Mouse (Mus musculus) CH12F3 (cell line): ENCODE data around the gene Tekt2.

Source experiments
- in situ Hi-C: fragments of 300-500 bp; cut with MboI; formaldehyde crosslinking; loops from 2 replicates; pipeline ENCODE4 v1.14.3; 2020; ENCODE audit warnings: low sequenced_read_pairs

Tekt2 gene

DNA sequence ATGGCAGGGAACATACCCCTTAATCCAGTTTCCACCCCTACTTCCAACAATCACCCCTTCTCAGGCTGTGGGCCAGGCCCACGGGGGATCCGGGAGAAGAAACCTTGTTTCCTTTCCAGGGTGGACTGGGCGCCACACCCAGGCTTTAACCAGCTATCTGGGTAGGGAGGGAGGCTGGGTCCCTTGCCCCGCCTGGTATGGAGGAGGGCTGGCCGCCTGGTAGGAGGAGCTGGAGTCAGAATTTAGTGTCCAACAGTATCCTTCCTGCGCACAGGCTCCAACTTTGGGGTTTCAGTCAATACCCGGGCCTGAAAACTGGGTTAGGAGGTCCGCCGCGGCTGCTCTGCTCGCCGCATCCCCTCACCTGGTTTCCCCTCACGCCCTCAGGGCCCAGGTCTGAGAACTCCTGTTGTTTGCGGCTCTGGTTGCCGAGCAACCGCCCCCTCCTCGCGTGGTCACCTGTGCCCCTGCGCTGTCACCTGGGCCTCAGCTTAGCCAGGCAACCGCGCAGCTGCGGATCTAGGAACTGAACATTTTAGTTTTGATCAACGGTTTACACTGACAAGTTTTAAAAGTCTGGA is at the start of gene Tekt2:
Gene Tekt2 (minus strand): TSS at position 408 of the 581 bp plus-strand sequence.
- in situ Hi-C loops, result loop anchor here (10.0 kb wide), 1 partner anchor 219 kb away; no protein-coding TSS in a partner anchor

DNA sequence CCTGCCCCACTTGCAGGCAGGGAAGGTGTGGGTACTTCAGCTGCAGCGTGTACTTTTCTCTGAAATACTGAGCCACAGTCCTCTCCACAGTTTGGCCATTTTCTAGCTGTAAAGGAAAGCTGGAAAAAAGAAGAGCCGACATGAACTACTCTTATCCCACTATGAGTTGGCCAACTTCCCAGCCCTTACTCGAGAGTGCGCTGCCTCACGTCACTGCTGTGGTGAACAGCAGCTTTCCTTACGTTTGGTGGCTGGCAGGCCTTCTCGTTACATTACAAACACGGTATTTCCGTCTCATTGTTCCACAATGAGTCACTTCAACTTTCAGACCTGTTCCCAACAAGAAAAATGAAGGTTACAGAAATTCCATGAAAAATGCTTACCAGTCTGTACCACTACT is 46.0 kb upstream of the Tekt2 start:
- in situ Hi-C loops, result no loop called here

DNA sequence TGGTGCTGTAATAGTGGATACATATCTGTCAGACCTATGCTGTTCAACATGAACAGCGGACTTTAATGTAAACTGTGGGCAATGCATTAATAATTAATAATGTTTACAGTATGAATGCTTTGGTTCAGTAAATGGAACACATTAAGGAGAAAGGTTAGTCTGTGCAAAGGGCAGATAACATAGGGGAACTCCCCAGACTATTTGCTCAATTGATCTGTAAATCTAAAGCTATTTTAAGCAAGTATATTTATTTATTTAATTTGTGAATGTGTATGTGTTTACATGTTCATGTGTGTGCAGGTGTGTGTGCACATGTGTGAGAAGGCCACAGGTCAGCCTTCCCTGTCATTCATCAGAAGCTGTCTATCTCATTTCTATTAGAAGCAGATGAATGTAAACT is 34.6 kb upstream of the Tekt2 start:
- in situ Hi-C loops, result no loop called here

DNA sequence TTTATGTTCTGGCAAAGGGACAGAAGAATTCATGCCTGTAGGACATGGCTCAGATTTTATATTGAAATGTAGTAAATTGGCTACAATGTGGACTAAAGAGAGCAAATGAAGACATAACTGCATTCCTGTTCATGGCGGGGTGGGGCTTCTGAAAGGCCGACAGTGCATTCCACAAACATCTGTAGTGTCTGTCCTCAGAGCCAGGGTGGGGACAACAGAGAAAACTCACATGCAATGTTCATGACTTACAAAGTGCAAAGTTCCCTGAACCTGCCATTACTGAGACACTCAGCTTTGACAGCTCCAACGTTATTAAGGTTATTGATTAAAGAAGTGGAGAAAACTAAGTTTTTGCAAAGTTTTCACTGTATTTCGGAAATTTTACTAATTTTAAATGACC is 18.0 kb upstream of the Tekt2 start:
- in situ Hi-C loops, result no loop called here

DNA sequence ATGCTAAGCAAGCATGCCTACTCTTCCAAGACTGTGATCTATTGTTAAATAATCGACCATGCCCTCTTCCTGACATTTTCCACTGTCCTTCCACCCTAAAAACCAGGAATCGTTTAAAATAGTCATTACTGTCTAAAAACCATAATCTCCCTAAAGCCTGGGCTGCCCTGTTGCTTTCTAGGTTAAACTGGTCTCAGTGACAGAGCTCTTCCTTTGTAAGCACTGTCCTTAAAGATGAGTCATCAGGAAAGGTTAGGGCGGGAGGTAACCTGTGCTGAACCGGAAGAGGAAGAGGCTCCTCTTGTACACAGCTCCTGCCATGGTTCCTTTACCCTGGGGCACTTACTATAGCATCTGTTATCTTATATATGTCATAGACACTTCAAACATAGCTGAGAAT is 14.0 kb upstream of the Tekt2 start:
- in situ Hi-C loops, result no loop called here

DNA sequence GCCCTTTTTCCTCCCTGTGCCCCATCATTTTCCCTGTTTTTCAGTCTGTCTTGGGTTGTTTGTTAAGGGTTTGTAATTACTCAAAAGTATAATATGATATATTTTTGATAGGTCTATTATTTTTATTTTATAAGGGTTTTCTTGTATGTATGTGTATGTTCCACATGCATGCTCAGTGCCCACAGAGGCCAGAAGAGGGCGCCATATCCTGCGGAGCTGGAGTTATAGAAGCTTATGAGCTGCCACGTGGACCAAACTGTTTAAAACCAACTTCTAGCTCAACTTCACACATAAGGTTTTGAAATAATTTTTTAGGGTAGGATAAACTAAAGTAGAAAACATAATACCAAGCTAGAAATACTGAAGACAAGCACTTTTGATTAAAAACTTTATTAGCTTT is 6.9 kb upstream of the Tekt2 start:
- in situ Hi-C loops, result no loop called here

DNA sequence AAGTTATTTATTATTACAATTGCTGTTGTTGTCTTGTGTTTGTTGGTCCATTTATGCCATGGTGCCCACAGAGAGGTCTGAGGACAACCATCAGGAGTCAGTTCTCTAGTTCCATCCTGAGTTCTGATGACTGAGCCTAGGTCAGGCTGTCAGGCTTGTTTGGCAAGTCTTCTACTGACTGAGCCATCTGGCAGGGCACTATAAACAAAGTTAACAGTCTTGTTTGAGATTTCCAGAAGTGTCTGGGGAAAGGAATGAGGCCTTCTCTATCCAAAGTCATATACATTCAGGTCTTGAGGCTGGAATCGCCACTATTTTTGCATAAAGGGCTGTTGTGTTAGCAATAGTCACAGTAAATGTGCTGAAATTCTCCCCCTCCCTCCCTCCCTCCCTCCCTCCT is 6.3 kb upstream of the Tekt2 start:
- in situ Hi-C loops, result no loop called here

DNA sequence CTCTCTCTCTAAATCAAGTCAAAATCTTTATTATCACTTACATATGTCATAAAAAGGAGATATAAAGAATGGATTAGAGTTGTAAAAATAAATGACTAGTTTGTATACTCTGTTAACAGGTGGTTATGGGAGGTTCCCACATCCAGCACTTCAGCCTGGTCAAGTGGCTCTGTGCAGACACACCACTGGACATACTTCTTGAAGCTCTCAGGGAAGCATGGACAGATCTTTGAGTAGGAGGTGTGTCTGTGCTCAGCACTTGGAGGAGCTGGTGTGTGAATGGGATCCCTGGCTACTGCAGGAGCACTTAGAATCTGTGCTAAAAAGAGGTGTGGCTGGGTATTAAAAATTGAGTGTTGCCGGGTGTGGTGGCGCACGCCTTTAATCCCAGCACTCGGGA is 4.8 kb upstream of the Tekt2 start:
- in situ Hi-C loops, result no loop called here

DNA sequence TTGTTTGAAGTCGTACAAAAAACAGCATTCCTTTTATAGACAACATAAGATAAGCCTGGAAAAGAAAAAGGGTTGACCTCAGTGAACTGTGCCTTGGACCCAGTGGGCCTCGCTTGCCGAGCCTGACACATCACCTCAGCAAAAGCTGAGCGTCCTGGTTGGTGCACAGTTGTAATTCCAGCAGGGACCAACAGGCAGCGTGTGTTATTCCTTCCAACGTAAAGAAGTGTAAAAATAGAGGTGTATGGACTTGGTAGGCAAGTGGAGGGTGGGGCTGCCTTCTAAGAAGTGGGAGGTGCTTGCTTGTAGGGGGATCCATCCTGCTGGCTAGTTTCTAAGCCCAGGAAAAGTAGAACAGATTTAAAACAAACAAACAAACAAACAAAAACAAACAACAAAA is 548 bp upstream of the Tekt2 start:
- in situ Hi-C loops, result loop anchor here (10.0 kb wide), 1 partner anchor 219 kb away; no protein-coding TSS in a partner anchor

DNA sequence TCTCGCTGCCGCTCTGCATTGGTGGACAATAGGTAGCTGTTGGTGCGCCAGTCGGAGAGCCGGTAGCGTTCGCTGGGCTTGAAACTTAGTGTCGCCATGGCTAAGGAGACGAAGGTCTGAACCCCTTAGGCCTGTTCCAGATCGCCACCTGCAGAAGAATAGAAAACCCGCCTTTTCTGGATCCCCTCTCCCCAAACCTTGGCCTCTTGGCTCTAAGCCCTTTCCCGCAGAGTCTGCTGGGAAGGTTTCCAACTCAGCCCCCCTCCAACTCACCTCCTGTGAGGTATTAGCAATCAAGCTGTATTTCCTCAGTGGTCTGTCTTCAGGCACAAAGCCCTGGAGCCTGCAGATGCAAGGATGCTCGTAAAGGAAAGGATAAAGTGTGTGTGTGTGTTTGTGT is 627 bp downstream of the Tekt2 start:
- in situ Hi-C loops, result loop anchor here (10.0 kb wide), 1 partner anchor 220 kb away; no protein-coding TSS in a partner anchor

DNA sequence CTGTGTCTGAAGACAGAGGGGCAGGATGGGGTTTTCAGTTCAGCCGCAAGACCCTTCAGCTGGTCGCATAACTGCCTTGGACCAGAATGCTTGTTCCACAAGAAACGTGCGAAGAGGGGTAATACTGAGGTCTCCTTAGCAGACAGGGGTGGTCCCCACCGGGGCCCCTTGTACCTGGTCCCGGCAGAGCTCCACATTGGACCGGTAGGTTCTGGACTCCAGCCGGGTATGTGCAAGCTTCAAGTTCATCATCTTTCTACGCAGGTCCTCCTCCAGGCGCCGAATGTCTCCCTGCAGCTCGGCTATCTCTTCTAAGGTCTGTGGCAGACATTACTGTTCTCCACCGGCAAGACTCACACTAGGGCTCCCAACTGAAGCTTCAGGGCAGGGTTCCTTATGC is 2.8 kb downstream of the Tekt2 start:
- in situ Hi-C loops, result loop anchor here (10.0 kb wide), 1 partner anchor 222 kb away; no protein-coding TSS in a partner anchor

DNA sequence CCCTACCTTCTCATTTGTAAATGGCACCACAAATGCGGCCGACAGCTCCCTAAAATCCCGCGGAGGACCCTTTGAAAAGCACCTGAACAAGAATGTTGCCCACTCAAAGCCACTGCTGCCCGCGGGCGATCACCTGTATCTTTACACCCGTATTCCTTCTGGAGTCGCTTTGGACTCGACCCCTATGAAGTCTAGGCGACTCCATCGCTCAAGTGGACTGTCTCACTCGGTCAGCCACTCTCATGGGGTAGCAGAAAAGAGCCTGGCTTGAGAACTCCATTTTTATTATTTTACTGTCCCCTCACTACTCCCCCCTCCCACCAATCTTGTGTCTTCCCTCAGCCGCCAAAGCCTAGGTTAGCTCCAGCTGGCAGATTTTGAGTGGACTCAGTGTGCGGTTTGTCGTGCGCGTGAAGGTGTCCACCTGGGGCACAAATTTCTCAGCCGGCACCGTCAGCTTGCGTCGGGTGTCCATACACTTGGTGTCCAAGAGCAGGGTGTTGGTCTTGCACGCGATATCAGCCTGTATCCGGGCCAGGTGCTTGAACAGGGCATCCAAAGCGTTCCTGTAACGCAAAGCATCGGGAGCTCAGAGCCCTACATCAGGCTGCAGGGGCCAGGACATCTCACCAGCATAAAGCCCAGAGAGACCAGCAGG is 3.5 kb downstream of the Tekt2 start:
- in situ Hi-C loops, result loop anchor here (10.0 kb wide), 1 partner anchor 223 kb away; no protein-coding TSS in a partner anchor

DNA sequence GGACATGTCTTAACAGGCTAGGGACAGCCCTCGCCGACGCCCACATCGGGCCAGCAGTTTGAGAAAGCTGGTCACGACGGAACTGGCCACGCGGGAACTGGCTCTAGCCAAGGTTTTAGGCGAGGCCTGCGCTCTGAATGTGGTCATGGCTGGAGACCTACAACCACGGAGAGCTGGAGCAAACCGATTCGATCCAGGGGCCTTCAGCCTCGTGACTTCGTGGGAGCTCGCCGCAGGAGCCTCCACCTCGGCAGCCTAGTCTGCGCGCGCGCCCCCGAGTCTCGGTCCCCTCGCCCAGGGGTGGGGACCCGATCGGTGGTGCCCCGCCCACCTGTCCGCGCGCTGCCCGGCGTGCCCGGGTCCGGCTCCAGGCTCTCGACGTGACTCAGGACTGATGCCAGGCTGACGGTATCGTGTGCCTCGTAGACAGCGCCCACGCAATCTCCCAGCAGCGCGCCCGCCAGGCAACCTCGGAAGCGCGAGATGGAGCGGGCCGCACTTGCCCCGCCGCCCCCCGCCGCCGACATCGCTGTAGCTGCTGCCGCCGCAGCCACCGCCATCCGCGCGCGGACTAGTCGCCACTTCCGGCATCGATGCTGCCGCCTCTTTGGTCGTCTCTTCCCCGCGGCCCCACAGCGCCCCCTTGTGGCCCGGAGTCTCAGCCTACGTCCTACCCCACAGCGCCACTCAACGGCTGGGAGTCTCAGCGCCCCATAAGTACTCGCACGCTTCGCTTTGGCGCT is 4.2 kb downstream of the Tekt2 start, which contains the start of gene Adprhl2:
Gene Adprhl2 (minus strand): TSS at position 593 of the 743 bp plus-strand sequence.
- in situ Hi-C loops, result loop anchor here (10.0 kb wide), 1 partner anchor 224 kb away; no protein-coding TSS in a partner anchor

DNA sequence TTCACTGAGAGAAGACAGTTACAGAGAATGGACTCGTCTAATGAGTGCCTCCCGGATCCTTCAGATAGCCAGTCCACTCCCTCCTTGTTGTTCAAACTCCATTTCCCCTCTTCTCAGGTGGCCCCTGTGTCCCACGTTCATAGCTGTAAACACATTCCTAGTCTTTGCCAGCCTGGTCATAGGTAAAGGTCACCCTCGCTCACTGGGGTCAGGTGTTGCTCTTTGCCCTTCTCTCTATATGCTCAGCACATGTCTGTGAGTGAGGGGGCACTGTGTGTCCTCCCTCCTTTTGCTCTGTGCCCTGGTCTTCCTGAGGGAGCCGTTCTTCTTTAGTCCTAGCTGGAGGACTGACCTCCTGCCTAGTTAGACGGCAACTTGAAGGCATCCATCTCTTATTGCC is 5.7 kb downstream of the Tekt2 start:
- in situ Hi-C loops, result loop anchor here (10.0 kb wide), 1 partner anchor 225 kb away; no protein-coding TSS in a partner anchor

DNA sequence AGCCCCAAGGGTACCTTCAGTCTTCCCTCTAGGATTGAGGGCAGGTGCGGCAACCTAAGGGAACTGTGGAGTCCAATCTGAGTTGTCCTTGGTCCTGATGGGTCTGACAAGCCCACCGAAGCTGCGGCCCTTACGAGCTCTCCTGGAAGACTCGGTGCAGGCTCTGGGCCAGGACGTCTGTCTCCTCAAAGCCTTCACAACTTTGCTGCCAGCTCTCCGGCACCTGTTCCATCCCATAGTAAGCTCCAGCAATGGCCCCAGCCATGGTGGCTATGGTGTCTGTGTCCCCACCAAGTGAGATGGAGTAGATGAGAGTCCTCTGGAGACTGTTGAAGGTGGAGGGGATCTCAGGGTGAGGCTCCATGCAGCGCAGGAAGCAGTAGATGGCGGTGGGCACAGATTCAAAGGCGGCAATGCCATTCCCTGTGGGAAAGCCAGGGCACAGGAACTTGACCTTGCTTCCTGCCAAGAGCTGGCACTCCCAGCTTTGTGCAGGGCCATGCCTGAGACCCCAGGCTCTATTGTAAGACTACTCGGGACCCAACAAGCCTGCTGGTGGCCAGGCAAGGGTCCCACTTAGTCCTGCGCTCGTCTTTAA is 8.9 kb downstream of the Tekt2 start:
- in situ Hi-C loops, result no loop called here

DNA sequence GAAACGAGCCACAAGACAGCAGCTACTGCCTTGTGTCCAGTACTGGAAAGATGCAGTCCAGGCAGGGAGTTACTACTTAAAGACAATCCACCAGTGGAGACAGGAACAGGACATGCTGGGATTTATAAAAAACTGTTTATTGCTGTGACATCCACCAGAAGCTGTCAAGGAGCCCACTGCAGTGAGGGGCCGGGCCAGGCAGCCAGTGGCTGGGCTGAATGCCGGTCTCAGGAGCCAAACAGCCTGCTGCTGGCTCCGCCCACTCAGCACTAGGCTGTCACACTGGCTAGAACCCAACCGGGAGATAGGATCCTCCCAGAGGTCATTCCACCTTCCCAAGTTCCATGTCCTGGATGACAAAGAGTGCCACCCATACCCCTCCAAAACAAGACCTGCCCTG is 9.6 kb downstream of the Tekt2 start:
- in situ Hi-C loops, result no loop called here

DNA sequence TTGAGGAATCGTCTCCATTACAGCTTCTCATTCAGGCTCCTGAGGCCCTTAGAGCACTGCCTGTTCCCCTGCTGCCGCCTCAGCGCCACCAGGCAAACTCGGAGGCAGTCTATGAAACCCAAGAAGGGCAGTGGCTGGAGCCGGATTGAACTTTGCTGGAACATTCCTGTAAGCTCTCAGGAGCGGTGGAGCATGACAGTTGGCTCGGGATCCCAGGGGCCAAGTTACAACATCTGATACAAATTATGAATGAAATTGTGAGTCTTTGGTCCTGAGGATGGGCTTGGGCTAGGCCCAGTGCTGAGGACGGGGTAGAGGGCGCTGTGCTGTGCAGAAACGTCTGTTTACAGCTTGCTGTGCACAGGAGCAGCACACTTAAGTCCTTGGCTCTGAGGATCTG is 11.1 kb downstream of the Tekt2 start:
- in situ Hi-C loops, result no loop called here

DNA sequence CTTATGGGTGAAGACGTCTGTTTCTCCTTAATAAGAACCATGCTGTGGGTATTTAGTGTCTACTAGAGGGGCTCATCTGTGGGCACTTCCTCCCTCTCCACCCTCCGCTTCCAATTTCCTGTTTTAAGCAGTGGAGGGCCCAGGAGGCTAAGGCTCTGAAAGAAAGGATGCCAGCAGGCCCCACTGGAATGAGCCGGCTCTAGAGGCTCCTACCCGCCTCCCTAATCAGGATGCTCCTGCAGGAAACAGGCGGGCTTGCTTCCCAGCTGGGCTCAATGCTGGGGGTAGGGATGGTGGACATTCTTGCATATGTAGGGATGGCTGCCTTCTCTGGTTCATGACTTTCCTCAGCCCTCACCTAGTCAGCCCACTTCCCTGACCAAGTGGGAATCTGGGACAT is 12.3 kb downstream of the Tekt2 start:
- in situ Hi-C loops, result no loop called here

DNA sequence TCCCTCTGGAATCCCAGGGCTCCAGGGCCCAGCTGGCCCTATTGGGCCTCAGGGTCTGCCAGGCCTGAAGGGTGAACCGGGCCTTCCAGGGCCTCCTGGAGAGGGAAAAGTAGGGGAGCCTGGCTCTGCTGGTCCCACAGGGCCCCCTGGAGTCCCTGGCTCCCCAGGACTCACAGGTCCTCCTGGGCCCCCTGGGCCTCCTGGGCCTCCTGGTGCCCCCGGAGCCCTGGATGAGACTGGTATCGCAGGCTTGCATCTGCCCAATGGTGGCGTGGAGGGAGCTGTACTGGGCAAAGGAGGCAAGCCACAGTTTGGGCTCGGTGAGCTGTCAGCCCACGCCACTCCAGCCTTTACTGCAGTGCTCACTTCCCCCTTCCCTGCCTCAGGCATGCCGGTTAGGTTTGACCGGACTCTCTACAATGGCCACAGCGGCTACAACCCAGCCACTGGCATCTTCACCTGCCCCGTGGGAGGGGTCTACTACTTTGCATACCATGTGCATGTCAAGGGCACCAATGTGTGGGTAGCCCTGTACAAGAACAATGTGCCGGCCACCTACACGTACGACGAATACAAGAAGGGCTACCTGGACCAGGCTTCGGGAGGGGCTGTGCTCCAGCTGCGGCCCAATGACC is 13.8 kb downstream of the Tekt2 start:
- in situ Hi-C loops, result no loop called here

DNA sequence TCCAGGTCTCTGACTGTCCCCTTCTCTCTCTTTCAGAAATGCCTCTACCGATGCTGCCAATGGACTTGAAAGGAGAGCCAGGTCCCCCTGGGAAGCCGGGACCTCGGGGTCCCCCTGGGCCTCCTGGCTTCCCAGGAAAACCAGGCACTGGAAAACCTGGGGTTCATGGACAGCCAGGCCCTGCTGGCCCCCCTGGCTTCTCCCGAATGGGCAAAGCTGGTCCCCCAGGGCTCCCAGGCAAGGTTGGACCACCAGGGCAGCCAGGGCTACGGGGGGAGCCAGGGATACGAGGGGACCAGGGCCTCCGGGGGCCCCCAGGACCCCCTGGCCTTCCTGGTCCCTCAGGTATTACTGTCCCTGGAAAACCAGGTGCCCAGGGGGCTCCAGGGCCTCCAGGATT is 15.1 kb downstream of the Tekt2 start:
- in situ Hi-C loops, result no loop called here

DNA sequence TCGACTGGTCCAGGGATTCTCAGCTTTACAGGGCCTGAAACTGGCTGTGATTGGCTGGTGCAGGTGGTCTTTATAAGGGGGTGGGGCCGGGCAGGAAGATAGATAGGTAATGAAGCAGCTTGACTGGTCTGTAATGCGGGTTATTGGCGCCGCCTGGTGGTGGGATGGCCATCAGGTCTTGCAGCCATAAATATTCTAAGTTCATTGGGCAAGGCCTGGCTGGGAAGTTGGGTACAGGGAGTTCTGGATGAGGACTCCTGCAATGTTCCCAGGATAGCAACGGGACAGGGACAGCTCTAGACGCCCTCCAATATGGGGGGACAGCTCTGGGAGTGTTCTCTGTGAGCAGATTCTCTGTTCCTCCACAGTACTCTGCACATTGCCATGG is 15.6 kb downstream of the Tekt2 start:
- in situ Hi-C loops, result loop anchor here (10.0 kb wide), 1 partner anchor 85 kb away; no protein-coding TSS in a partner anchor
